Mouse (Mus musculus) forebrain, postnatal 0 days (tissue): Measurements from ENCODE around the gene Bmp2k. TPM values are rescaled to one million over a fixed set of nuclear protein-coding genes. Genes with fewer than 3 reads are reported as not detected.
"Not testable (repeated sequence)": the region's sequence is repeated elsewhere in the genome, so short reads cannot be mapped to it uniquely, and the experiment has no call there.

Source experiments
- ATAC-seq: fragments of 200-750 bp; cut with Nextera tagmentation; 2 replicates; pipeline ENCODE4 v1.8.0; 2017; ENCODE audit warnings: mild to moderate bottlenecking, moderate library complexity
- DNase-seq: peaks from one replicate; pipeline ENCODE4 v3.0.0-alpha.2; 2015
- H3K27ac ChIP-seq: fragments of 300-500 bp; sonication (generic); 2 replicates; pipeline ENCODE4 v1.5.1; 2014; ENCODE audit warnings: low read depth, mild to moderate bottlenecking, antibody characterized with exemption, low read length, moderate library complexity, mixed read lengths
- H3K27me3 ChIP-seq: fragments of 300-500 bp; sonication (generic); 2 replicates; pipeline ENCODE4 v1.6.1; 2014; ENCODE audit warnings: mild to moderate bottlenecking, low read length, mixed read lengths; ENCODE audit not compliant: insufficient read depth
- H3K36me3 ChIP-seq: fragments of 300-500 bp; sonication (generic); 2 replicates; pipeline ENCODE4 v1.6.1; 2014; ENCODE audit warnings: mild to moderate bottlenecking, moderate library complexity; ENCODE audit not compliant: insufficient read depth
- H3K4me1 ChIP-seq: fragments of 300-500 bp; sonication (generic); 2 replicates; pipeline ENCODE4 v1.6.1; 2014; ENCODE audit warnings: antibody characterized with exemption; ENCODE audit not compliant: insufficient read depth
- H3K4me2 ChIP-seq: fragments of 300-500 bp; sonication (generic); 2 replicates; pipeline ENCODE4 v1.6.1; 2014; ENCODE audit warnings: low read depth, mild to moderate bottlenecking, moderate library complexity
- H3K4me3 ChIP-seq: fragments of 300-500 bp; sonication (generic); 2 replicates; pipeline ENCODE4 v1.5.1; 2014; ENCODE audit warnings: low read depth, low read length, mixed read lengths
- H3K9ac ChIP-seq: fragments of 300-500 bp; sonication (generic); 2 replicates; pipeline ENCODE4 v1.6.1; 2014; ENCODE audit warnings: mild to moderate bottlenecking
- H3K9me3 ChIP-seq: fragments of 300-500 bp; sonication (generic); 2 replicates; pipeline ENCODE4 v1.6.1; 2016; ENCODE audit warnings: low read length
- CTCF ChIP-seq: sonication (generic); IDR thresholded peaks from 2 replicates; pipeline ENCODE4 v1.5.1; 2016; ENCODE audit warnings: antibody characterized with exemption, control low read depth, low read depth
- WGBS: fragments of 180-500 bp; shearing (Covaris S2); extraction: QIAGEN DNeasy Blood & Tissue Kit; methylation state at CpG from one replicate; pipeline ENCODE4 v1.1.7; 2014; 5-methylcytosine and 5-hydroxymethylcytosine counted together
- polyA plus RNA-seq: library from polyadenylated mRNA; unstranded; fragments of >200 nt; fragmentation: Nextera tagmentation; extraction: Ambion mirVana; gene quantifications from 2 replicates; pipeline ENCODE4 v1.2.1, GENCODE M21; 2015
- total RNA-seq: library from RNA; depleted of rRNA; stranded (reverse); fragments of >200 nt; gene quantifications from 2 replicates; pipeline ENCODE4 v1.2.3, GENCODE M21; 2014

Bmp2k gene
- total and polyA plus RNA-seq, 2 experiments from 2014 or later = 7.1 to 17.9 TPM

- ATAC-seq (no peak), DNase-seq (no peak)
- Histone ChIP-seq H3K9ac (no peak overlapping the region), H3K36me3 (no peaks in the 10 kb centered on the region), H3K9me3 (no peaks in the 10 kb centered on the region), H3K27me3 (no peaks in the 10 kb centered on the region), H3K27ac (no peak overlapping the region), H3K4me2 (no peak overlapping the region), H3K4me1 (no peaks in the 10 kb centered on the region), H3K4me3 (no peak overlapping the region)
- TF ChIP-seq CTCF = no peak
- WGBS = 93% methylated on average over 5 of the region's 5 CpGs
These were observed 4.8 kb downstream of the Bmp2k start for GRCm38 (mm10) chr5:97002336-97002735.

DNA sequence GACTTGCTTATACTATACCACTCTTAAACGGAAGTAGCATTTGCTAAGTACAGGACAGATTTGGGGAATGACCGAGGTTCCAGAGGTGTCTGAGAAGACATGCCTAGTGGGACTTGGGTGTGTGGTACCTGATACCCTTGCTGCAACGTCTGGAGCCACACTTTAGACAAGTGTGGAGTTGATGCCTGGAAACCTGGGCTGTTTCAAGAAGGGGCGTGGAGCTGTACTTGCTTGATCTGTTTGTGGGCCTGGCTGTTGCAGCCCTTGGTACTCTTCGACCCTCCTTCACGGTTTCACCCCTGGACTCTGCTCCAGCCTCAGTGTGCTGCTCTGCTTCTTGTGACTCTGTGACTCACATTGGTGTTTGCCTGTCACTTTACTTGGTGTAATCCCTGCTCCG lies 5.4 kb downstream of the Bmp2k start:
- WGBS = 91% methylated on average over 7 of the region's 7 CpGs
- H3K27me3 ChIP-seq = no peaks in the 10 kb centered on the region
- no peak overlapping the region for H3K27ac ChIP-seq
- no peaks in the 10 kb centered on the region for H3K4me1 ChIP-seq
- no peak overlapping the region for H3K4me2 ChIP-seq
- TF ChIP-seq CTCF = no peak
- DNase-seq = no peak
- H3K36me3 ChIP-seq = no peaks in the 10 kb centered on the region
- H3K4me3 ChIP-seq = no peak overlapping the region
- ATAC-seq = no peak
- no peak overlapping the region for H3K9ac ChIP-seq
- H3K9me3 ChIP-seq = no peaks in the 10 kb centered on the region

DNA sequence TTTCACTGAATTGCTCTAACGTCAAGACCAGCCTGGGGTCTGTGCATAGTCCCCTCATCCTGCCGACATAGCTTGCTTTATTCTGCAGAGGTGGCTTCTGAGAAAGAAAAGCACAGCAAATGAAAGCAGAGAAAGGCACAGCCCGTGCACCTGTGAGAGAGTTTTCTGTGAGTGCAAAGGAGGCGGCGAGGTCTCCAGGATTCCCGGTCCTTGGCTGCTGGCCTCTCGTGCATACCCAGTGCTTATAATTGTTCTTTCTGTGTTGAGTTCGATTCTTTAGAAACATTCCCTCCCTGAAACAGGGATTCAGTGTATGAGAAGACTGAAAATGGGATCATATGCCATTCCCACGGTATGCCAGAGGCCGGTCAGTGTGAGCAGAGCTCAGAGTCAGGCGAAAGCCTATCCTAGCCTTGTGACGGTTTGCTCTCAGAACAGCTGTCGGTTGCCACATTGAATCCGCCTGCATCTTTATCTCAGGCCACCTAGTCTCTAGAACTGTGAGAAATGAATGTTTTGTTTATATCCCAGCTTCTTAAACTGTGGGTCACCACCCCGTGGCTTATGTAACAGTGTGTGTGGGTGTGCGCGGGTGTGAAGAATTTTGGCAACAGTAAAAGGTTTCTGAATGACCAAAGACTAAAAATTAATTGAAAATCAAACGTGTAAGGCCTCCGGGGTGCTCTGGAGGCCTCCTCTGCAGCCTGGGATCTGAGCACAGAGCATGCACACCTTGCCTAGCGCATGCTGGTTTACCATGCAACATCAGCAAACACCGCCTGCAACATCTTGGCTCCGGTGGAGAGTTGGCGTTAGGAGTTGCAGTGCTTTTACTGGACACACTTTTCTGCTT lies 6.9 kb downstream of the Bmp2k start:
- WGBS = 74% methylated on average over 23 of the region's 23 CpGs
- Histone ChIP-seq H3K36me3 (no peaks in the 10 kb centered on the region), H3K27me3 (no peaks in the 10 kb centered on the region), H3K27ac (no peak overlapping the region), H3K9me3 (no peaks in the 10 kb centered on the region), H3K9ac (no peak overlapping the region), H3K4me3 (no peak overlapping the region), H3K4me1 (no peaks in the 10 kb centered on the region), H3K4me2 (no peak overlapping the region)
- ATAC-seq (no peak), DNase-seq (no peak)
- no peak for TF ChIP-seq CTCF

DNA sequence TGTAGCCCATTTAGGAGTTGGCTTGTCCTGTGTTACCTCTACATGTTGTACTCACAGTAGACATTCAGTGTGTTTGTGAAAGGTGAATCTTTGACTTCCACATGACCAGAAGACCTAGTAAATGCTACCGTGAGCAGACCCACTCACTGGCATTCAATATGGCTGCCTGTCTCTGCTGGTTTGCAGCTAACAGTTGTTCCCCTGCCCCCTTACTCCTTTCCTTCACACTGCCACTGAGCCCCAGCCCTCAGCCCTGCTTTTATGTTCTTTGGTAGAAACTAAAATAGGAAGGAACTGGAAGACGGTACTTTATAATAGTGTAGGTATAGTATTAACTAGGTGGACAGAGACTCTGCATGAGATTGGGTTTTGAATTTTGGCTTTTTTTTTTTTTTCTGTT lies 8.4 kb downstream of the Bmp2k start:
- 95% methylated on average over 2 of the region's 2 CpGs for WGBS
- DNase-seq (no peak), ATAC-seq (no peak)
- no peak overlapping the region for H3K4me2 ChIP-seq
- no peaks in the 10 kb centered on the region for H3K9me3 ChIP-seq
- no peaks in the 10 kb centered on the region for H3K27me3 ChIP-seq
- H3K9ac ChIP-seq = no peak overlapping the region
- no peaks in the 10 kb centered on the region for H3K4me1 ChIP-seq
- no peak for TF ChIP-seq CTCF
- H3K36me3 ChIP-seq = no peaks in the 10 kb centered on the region
- no peak overlapping the region for H3K27ac ChIP-seq
- H3K4me3 ChIP-seq = no peak overlapping the region

GRCm38 (mm10) chr5:97006929-97007328 lies 9.4 kb downstream of the Bmp2k start:
- Histone ChIP-seq H3K27ac (no peak overlapping the region), H3K4me3 (no peak overlapping the region), H3K36me3 (no peaks in the 10 kb centered on the region), H3K9ac (no peak overlapping the region), H3K4me2 (no peak overlapping the region), H3K4me1 (no peaks in the 10 kb centered on the region), H3K27me3 (no peaks in the 10 kb centered on the region), H3K9me3 (no peaks in the 10 kb centered on the region)
- no peak for TF ChIP-seq CTCF
- DNase-seq (no peak), ATAC-seq (no peak)
- 91% methylated on average over 3 of the region's 3 CpGs for WGBS

- DNase-seq = no peak
- Histone ChIP-seq H3K4me1 (no peaks in the 10 kb centered on the region), H3K4me3 (no peak overlapping the region), H3K9ac (no peak overlapping the region), H3K27ac (no peak overlapping the region), H3K27me3 (no peaks in the 10 kb centered on the region), H3K9me3 (no peaks in the 10 kb centered on the region), H3K4me2 (no peak overlapping the region), H3K36me3 (no peaks in the 10 kb centered on the region)
- WGBS = 87% methylated on average over 3 of the region's 3 CpGs
- TF ChIP-seq CTCF = no peak
- no peak for ATAC-seq
These were observed 10.0 kb downstream of the Bmp2k start for GRCm38 (mm10) chr5:97007496-97007895.

DNA sequence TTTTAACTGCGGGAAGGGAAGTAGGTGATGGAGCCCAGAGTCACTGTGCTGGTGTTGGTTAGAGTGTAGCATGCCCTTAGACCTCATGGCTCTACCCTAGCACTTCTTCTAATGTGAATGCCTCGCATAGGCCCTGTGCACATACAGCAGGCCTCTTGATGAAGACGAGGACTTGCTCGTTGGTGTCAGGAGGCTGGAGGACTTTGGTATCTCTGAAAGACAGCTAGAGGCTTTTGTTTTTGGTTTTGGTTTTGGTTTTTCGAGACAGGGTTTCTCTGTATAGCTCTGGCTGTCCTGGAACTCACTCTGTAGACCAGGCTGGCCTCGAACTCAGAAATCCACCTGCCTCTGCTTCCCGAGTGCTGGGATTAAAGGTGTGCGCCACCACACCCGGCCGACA lies 11.7 kb downstream of the Bmp2k start:
- not testable (repeated sequence) for H3K9me3 ChIP-seq, H3K4me2 ChIP-seq, H3K4me1 ChIP-seq

More for the DNA sequence above, 11.7 kb downstream of the Bmp2k start:
- H3K27ac ChIP-seq, DNase-seq, H3K36me3 ChIP-seq, H3K27me3 ChIP-seq, H3K9ac ChIP-seq, ATAC-seq, H3K4me3 ChIP-seq: not testable (repeated sequence)
- 89% methylated on average over 10 of the region's 10 CpGs for WGBS
